Mouse (Mus musculus): ENCODE data around the gene Gde1.

- TF ChIP-seq CTCF (IDR thresholded peaks at IDR 0.05; ENCODE audit: low read depth, low read length) (no peak), POLR2A (IDR thresholded peaks at IDR 0.05; ENCODE audit: borderline replicate concordance, low read depth, low read length) (no peak)
These were observed 28.8 kb downstream of the Gde1 start for GRCm38 (mm10) chr7:118676826-118677225.

Measured in bone marrow macrophage, adult 2 months (primary cell).